Mouse (Mus musculus): Measurements from ENCODE around the gene Herc4. TPM values are rescaled to one million over a fixed set of nuclear protein-coding genes. Genes with fewer than 3 reads are reported as not detected.
"Not testable (repeated sequence)": the region's sequence is repeated elsewhere in the genome, so short reads cannot be mapped to it uniquely, and the experiment has no call there.

Gene Herc4
- polyA plus RNA-seq, 1 experiment from 2014 or later, result 43.3 TPM

DNA sequence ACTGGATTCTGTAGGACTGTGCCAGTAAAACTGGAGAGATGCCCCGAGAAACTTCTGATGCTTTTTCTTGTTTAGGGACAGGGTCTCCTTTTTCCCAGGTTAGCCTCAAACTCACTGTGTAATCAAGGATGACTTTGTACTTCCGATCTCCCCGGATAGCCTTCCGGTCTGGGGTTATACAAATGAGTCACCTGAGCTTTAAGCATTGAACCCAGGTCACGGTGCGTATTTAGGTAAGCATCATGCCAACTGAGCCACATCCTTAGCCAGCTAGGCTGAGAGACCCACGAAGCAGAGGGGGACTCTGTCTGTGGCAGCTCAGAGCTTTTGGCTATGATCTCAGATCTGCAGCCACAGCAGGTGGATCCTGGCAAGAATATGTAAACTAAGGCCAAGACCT lies 107.1 kb downstream of the Herc4 start:
- no peak for DNase-seq (ENCODE audit: low spot score)

DNA sequence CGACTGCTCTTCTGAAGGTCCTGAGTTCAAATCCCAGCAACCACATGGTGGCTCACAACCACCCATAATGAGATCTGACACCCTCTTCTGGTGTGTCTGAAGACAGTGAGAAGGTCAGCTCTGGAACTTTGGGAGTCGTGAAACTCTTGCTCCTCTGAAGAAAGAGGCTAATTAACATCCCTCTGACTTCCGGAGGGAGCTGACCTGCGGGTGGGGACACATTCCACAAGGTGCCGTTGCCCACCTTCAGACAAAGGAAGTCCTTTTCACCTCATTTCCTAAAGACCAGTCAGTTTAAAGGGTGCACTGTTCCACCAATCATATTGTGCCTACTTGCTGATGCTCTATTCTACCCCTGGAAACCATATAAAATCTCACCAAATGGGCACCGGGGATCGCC lies 107.5 kb downstream of the Herc4 start:
- not testable (repeated sequence) for DNase-seq (ENCODE audit: low spot score)

DNA sequence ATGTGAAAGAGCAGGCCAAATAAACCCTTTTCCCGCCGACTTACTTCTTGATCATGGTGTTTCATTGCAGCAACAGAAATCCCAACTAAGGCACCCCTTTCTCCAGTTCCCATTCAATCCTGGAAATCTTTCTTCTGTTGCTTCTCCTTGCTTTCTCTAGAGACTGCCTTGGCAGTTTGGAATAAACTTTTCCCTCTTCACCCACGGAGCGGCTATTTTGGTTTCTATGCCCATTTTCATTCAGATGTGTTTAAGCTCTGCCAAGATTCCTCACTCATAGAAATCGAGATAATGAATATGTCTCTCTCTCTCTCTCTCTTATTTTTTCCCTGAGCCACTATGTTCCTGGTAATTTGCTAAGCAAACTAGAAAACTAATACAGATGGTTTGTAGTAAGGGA lies 108.5 kb downstream of the Herc4 start:
- DNase-seq (ENCODE audit: low spot score), result no peak

DNA sequence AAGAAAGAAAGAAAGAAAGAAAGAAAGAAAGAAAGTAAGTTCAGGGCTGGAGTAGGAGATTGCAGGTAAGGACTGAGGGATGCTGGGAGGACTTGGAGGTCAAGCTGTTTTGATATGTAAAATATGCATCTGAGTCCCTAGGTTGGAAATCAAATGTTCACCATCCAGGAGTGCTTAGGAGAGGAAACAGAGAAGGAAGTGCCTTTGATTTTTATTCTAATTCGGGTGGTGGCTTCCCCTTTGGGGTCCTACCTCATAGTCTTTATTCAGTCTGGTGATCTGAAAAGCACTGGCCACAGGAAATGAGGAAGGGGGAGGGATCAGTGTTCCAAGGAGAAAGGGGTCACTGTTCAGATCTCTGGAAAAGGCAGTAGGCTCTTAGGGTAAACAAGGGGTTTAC lies 116.9 kb downstream of the Herc4 start:
- no peak for DNase-seq (ENCODE audit: low spot score)

DNA sequence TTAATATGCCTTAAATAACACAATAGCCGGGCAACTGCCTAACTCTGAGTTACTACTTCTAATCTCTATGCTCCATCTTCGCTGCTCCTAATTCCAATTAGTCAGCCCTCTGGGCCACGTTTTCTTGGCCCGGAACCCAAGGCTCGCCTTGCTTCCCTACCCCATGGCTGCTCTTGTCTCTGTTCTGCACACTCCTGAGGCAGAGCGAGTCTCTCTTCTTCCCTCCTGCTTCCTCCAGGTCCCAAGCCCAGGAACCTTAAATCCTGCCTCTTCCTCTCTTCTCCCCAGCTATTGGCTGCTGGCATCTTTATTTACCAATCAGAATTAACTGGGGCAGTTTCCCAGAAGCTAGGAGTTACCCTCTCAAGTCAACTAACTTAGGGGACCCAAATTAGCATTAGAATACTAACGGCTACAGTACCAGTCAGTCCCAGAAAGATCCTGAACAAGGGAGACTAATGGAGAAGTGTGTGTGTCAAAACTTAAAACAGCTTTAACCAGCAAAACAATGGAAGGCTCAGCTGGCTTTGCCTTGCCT lies 122.4 kb downstream of the Herc4 start:
- no peak for DNase-seq (ENCODE audit: low spot score)

DNA sequence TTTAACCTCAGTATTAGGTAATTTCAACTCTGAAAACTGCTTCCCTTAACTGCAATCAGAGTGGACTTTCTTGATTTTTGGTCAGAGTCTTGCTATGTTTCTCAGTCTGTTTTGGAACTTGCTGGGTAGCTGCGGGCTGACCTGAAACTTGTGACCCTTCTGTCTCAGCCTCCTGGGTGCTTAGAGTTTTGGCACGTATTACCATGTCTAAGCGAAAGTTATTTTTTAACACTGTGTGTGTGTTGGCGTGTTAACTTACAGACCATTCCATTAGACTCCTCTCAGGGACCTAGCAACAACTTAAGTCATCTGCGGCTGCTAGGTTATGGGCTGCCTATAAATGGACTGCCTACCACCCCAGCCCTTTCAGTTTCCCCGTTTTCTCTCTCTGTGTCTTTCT lies 123.8 kb downstream of the Herc4 start:
- no peak for DNase-seq (ENCODE audit: low spot score)

Other genes starting within 250 kb of the Herc4 start
- 51.0 and 53.6 TPM in 2 replicates for gene Hnrnph3, start 219.6 kb upstream of the Herc4 start, polyA plus RNA-seq (2015; fragmentation: Nextera tagmentation; extraction: Ambion mirVana)
- 1.0 TPM in 2 replicates for gene Pbld2, start 219.5 kb upstream of the Herc4 start, polyA plus RNA-seq (2015; fragmentation: Nextera tagmentation; extraction: Ambion mirVana)
- 0.44 and 0.55 TPM in 2 replicates for gene Pbld1, start 183.6 kb upstream of the Herc4 start, polyA plus RNA-seq (2015; fragmentation: Nextera tagmentation; extraction: Ambion mirVana)
- gene Atoh7, start 144.2 kb upstream of the Herc4 start, polyA plus RNA-seq (2015; fragmentation: Nextera tagmentation; extraction: Ambion mirVana), result 0.12 and 0.13 TPM in 2 replicates
- gene Mypn, start 39.9 kb upstream of the Herc4 start, polyA plus RNA-seq (2015; fragmentation: Nextera tagmentation; extraction: Ambion mirVana), result 0.04 and 0.08 TPM in 2 replicates
- gene Sirt1, start 137.9 kb downstream of the Herc4 start, polyA plus RNA-seq (2015; fragmentation: Nextera tagmentation; extraction: Ambion mirVana), result 8.6 and 9.5 TPM in 2 replicates
- 10.7 and 11.1 TPM in 2 replicates for gene Dnajc12, start 138.6 kb downstream of the Herc4 start, polyA plus RNA-seq (2015; fragmentation: Nextera tagmentation; extraction: Ambion mirVana)
- gene Gm7075, start 178.0 kb downstream of the Herc4 start, polyA plus RNA-seq (2015; fragmentation: Nextera tagmentation; extraction: Ambion mirVana), result not detected in 2 replicates
- 0.36 and 0.48 TPM in 2 replicates for gene Ctnna3, start 186.3 kb downstream of the Herc4 start, polyA plus RNA-seq (2015; fragmentation: Nextera tagmentation; extraction: Ambion mirVana)